Mouse (Mus musculus) cerebellum, adult (tissue): ENCODE measurements around the gene Cebpe.

Source experiments
- ATAC-seq: cut with Nextera tagmentation; 2 replicates; pipeline ENCODE4 v1.9.2; 2017; ENCODE audit warnings: mild to moderate bottlenecking, moderate library complexity, mixed read lengths; ENCODE audit not compliant: insufficient number of reproducible peaks, low FRiP score, low TSS enrichment

Cebpe gene

DNA sequence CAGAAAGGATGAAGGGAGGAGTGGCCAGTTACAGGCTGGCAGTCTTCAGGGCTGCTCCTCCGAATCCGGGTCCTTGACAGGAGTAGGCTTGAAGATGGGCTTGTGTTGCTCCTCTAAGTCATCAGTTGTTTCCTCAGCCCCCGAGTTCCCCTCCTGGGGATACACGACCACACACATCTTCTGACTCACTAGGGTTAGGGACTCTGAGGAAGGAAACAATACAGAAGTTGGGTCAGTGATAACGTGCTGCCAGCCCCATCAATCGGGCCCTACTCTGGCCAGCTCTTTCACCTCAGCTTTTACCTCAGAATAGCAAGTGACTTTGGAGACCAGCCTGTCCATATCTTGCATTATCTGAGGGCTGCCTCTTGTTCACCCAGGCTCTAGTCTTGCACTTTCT lies 12.1 kb upstream of the Cebpe start:
- no peak for ATAC-seq

GRCm38 (mm10) chr14:54721711-54722110 lies 9.7 kb upstream of the Cebpe start:
- ATAC-seq, result peak; percentile 62; the same call in 1 of the 2 replicates

- ATAC-seq, result peak; percentile 57; the same call in 1 of the 2 replicates
Measured at GRCm38 (mm10) chr14:54720654-54721350, 8.8 kb upstream of the Cebpe start.

GRCm38 (mm10) chr14:54720041-54720440 lies 8.1 kb upstream of the Cebpe start:
- ATAC-seq, result no peak

DNA sequence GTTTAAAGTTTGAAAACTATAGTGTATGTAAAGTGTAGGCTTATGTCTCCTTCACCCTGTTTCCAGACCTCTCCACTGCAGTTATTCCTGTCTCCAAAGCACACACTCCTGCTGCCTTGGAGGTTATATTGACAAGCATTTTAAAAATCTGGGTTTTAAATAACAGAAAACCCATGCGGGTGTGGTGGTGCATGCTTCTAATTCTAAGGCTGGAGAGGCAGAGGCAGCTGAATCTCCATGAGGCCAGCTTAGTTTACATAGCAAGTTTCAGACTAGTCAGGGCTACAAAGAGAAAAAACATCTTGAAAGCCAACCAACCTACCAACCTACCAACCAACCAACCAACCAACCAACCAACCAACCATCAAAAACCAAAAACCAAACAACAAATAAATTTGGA lies 3.4 kb upstream of the Cebpe start:
- ATAC-seq, result no peak

DNA sequence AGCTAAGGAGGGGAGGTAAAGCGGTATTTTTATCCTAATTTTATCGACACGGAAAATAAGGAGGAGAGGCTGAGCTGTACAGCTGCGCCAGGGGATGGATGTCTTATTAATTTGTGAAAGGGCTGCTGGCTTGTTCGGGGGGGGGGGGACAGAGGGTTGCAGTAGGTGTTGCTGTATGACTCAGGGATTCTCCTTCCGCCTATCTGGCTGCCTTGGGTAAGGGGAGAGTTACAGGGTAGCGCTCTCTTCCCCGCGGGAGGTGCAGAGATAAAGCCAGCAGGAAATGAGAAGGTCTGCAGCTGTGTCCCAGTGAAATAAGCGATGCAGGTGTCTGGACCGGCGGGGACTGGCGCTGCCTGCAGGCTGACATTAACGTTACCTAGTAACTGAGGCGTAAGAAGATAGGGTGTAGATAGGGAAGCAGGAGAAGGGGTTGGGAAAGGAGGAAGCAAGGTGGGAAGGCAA lies 2.7 kb upstream of the Cebpe start:
- ATAC-seq, result peak; percentile 27; the same call in 1 of the 2 replicates

DNA sequence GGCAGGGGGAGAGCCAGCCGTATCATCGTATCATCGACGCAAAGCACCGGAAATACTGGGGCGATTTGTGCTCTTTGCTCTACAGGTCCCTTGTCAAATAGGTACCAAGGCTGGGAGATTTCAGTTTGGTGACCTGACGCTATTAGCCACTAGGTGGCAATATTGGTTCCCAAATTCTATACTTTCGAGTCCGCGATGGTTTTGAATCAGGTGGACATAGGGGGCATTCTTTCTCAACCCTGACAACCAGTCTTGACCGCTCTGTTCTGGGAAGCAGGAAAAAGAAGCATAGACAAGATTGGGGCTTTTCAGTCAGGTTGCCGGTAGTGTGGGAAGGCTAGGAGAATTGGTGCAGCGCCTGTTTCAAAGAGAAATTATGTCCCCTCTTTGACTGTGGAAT lies 2.1 kb upstream of the Cebpe start:
- peak; percentile 75 for ATAC-seq

GRCm38 (mm10) chr14:54712861-54713260 lies 887 bp upstream of the Cebpe start:
- ATAC-seq, result no peak

DNA sequence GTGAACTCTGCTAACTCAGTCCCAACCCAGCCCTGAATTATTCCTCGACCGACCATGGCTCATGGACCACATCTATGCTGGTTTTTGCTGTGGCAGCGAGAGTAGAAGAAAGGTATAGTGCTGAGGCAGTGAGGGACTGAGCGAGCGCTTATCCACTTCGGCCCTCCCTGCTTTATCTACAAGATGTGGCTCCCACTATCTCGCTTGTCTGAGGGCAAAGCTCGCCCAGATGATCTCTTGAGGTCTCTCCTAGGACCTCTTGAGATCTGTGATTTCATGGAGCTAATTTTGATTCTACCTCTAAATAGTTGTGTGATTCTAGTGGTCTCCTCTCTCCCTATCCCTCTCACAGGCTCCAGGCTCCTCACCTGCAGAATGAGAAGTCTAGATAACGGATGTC lies 2.9 kb downstream of the Cebpe start:
- ATAC-seq, result no peak

DNA sequence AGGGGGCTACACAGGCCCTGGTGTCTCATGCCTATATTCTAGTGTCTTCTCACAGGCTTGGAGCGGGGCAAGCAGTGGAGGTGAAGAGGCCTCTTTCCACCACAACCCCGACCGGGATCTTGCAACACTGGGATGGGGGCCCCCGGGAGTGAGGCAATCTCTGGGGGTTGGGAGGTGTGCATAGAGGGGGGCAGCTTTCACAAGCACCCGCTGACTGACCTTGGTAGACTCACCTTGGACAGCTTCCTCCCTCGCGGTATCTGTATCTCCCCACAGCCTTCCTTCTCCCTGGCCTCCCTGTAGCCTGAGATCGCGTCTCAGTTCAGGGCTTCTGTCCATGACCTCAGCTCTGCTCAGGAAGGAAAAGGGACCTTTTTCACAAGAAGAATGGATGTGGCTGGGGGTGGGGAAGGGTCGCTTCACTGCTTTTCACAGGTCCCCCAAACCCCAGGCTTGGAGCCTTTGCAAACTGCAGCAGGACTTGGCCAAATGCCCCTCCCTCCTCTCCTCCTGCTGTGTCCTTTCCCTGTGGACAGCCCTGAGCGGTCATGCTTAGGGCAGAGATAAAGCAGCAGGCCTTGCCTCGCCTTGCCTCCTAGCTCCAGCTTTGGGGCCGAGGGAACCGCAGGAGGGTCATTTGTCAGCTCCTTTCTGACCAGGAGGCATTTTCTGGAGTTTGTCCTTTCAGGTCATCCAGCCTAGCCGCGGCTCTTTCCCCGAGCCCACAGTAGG lies 5.2 kb downstream of the Cebpe start:
- no peak for ATAC-seq

GRCm38 (mm10) chr14:54705844-54706243 lies 6.1 kb downstream of the Cebpe start:
- no peak for ATAC-seq

- no peak for ATAC-seq
Measured at GRCm38 (mm10) chr14:54703207-54703606, 8.8 kb downstream of the Cebpe start.

DNA sequence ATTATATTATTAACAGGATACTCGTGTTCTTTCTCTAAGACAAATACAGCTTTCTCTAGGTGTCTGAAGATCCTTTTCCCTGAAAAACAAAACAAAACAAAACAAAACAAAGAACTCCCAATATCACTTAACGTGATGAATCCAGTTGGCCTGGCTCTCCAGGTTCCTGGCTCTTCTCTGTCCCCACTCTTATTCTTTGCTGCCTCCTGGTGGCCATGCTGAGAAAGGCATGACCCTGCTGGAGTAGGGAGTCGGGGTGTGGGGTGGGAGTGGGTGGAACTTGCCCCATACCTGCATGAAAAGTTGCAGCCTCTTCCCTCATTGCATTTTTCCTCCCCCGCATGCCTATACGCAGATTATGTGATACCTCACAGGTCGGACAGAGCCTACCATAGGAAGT lies 10.7 kb downstream of the Cebpe start:
- 0 out of 2 replicates have a peak, but pooled peaks have one; percentile 31 for ATAC-seq

GRCm38 (mm10) chr14:54699586-54699985 lies 12.4 kb downstream of the Cebpe start:
- ATAC-seq, result no peak

DNA sequence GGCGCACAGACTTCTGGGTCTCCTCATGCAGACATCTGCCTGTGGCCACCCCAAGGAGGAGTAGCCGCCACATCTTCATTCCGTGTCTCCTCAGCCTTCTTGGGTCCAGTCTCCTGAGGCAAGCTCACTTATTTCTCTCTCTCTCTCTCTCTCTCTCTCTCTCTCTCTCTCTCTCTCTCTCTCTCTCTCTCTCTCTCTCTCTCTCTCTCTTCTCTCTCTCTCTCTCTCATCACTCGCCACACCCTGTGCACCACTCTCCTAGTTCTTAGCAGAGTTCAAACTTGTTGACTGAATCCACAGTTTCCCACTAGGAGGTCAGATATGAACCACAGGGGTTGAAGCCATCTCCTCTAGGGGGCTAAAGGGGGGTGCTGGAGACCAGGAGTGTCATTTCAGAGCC lies 13.2 kb downstream of the Cebpe start, which contains the start of gene Gm29776:
Gm29776 (minus strand) TSS at position 101 of the 400 bp plus-strand sequence.
- no peak for ATAC-seq

DNA sequence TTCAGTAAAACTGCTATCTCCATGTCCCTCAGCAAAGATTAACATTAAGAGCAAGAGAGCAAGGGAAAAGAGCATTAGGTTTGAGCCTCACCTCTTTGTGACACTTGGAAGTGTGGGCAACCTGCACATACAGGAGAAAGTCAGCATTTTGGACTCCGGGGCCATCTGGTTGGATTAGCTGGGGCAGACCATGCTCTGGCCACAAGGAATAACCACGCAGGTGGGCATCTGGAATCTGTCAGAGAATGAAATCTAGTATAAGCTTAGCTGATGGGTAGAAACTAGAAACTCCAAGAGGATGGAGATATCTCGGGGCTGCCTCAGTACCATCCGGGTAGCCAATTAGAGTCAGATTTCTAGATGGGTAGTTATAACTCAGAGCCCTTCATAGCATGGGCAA lies 15.2 kb downstream of the Cebpe start:
- ATAC-seq, result no peak

- no peak for ATAC-seq
Measured at GRCm38 (mm10) chr14:54695042-54695441, 16.9 kb downstream of the Cebpe start.

- ATAC-seq, result no peak
Measured at GRCm38 (mm10) chr14:54687251-54687650, 24.7 kb downstream of the Cebpe start.

DNA sequence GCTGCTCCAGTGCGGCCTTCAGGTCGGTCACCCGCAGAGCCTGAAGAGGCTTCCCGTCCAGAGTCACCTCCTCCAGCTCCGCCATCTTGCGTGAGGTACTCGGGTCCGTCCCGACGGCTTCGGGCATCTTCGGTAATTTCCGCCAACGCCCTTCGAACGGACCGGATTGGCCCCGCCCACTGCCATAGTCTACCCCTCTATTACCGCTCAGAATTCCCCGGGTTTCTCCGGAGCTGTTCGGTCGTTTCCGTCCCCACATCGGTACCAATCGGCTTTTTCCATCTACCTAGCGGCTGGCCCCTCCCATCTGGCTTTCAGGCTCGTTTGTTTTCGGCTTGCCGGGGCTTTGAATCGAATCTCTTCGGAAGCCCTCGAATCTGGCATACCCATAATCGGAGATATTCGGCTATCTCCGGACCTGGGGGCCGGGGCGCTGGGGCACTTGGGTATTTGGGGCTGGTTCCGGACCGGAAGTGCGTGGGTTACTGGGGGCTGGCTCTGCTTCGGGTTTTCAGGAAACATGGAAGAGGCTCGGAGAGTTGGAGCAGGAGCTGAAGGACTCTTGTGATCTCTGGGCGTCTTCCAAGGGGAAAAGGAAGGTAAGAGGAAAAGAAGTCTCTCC lies 25.3 kb downstream of the Cebpe start, which contains the start of gene Acin1:
Acin1 (minus strand) TSS at position 410 of the 622 bp plus-strand sequence.
- ATAC-seq, result peak; percentile 90

GRCm38 (mm10) chr14:54686063-54686521 lies 25.9 kb downstream of the Cebpe start, which contains the start of gene 1700123O20Rik:
Gene 1700123O20Rik (plus strand): TSS chr14:54686216.
- ATAC-seq, result peak; percentile 74

- no peak for ATAC-seq
Measured at GRCm38 (mm10) chr14:54685471-54685870, 26.5 kb downstream of the Cebpe start.
